Mouse (Mus musculus): ENCODE measurements at regions not wholly inside any gene's neighbourhood (a gene's known extent, or its start where the extent isn't known, plus 50 kb on each side); places are given as distances from the start of the nearest gene placed in this dataset.

- no peak for ATAC-seq (ENCODE audit: insufficient number of reproducible peaks, insufficient read depth, low FRiP score, low TSS enrichment, low read depth)
- Histone ChIP-seq H3K9me3 (no peaks in the 10 kb centered on the region), H3K9ac (replicated peaks) (no peak overlapping the region)
These were observed 211.3 kb downstream of the Ccdc91 start for GRCm38 (mm10) chr6:147686927-147687326.

GRCm38 (mm10) chr6:147698255-147698654, 222.6 kb downstream of the Ccdc91 start:
- WGBS: 94% methylated on average over 1 of the region's 1 CpGs

More at GRCm38 (mm10) chr6:147686927-147687326, 211.3 kb downstream of the Ccdc91 start:
- Histone ChIP-seq H3K4me2 (no peak overlapping the region), H3K27me3 (no peaks in the 10 kb centered on the region), H3K4me3 (replicated peaks) (no peak overlapping the region), H3K36me3 (no peaks in the 10 kb centered on the region), H3K27ac (no peak overlapping the region), H3K4me1 (replicated peaks) (peaks cover 2% of the 10 kb centered on the region)
- 77% methylated on average over 6 of the region's 6 CpGs for WGBS

GRCm38 (mm10) chr6:147699449-147699848, 223.8 kb downstream of the Ccdc91 start:
- 81% methylated on average over 3 of the region's 3 CpGs for WGBS
- no peak for ATAC-seq (ENCODE audit: insufficient number of reproducible peaks, insufficient read depth, low FRiP score, low TSS enrichment, low read depth)
- H3K9me3 ChIP-seq: no peaks in the 10 kb centered on the region
- H3K36me3 ChIP-seq: no peaks in the 10 kb centered on the region
- no peak overlapping the region for H3K27ac ChIP-seq
- H3K4me3 ChIP-seq (replicated peaks): no peak overlapping the region
- H3K4me2 ChIP-seq: no peak overlapping the region
- H3K4me1 ChIP-seq (replicated peaks): peaks cover 12% of the 10 kb centered on the region; the same call in 1 of the 2 replicates
- H3K27me3 ChIP-seq: no peaks in the 10 kb centered on the region
- no peak overlapping the region for H3K9ac ChIP-seq (replicated peaks)

More at GRCm38 (mm10) chr6:147698255-147698654, 222.6 kb downstream of the Ccdc91 start:
- H3K27me3 ChIP-seq: no peaks in the 10 kb centered on the region
- ATAC-seq (ENCODE audit: insufficient number of reproducible peaks, insufficient read depth, low FRiP score, low TSS enrichment, low read depth): no peak
- no peak overlapping the region for H3K4me3 ChIP-seq (replicated peaks)
- H3K4me1 ChIP-seq (replicated peaks): peaks cover 5% of the 10 kb centered on the region; the same call in 1 of the 2 replicates
- no peaks in the 10 kb centered on the region for H3K36me3 ChIP-seq
- no peaks in the 10 kb centered on the region for H3K9me3 ChIP-seq
- no peak overlapping the region for H3K4me2 ChIP-seq
- H3K9ac ChIP-seq (replicated peaks): no peak overlapping the region
- H3K27ac ChIP-seq: no peak overlapping the region

- ATAC-seq (ENCODE audit: insufficient number of reproducible peaks, insufficient read depth, low FRiP score, low TSS enrichment, low read depth): no peak
These were observed 225.0 kb downstream of the Ccdc91 start for GRCm38 (mm10) chr6:147700629-147701028.

GRCm38 (mm10) chr6:147701956-147702355, 226.3 kb downstream of the Ccdc91 start:
- Histone ChIP-seq H3K27me3 (no peaks in the 10 kb centered on the region), H3K9me3 (no peaks in the 10 kb centered on the region), H3K27ac (no peak overlapping the region), H3K4me1 (replicated peaks) (peaks cover 6% of the 10 kb centered on the region; the same call in 1 of the 2 replicates), H3K36me3 (no peaks in the 10 kb centered on the region), H3K4me3 (replicated peaks) (no peak overlapping the region), H3K9ac (replicated peaks) (no peak overlapping the region), H3K4me2 (no peak overlapping the region)
- ATAC-seq (ENCODE audit: insufficient number of reproducible peaks, insufficient read depth, low FRiP score, low TSS enrichment, low read depth): no peak
- 77% methylated on average over 5 of the region's 5 CpGs for WGBS

More at GRCm38 (mm10) chr6:147700629-147701028, 225.0 kb downstream of the Ccdc91 start:
- H3K36me3 ChIP-seq: no peaks in the 10 kb centered on the region
- H3K4me1 ChIP-seq (replicated peaks): peaks cover 6% of the 10 kb centered on the region; the same call in 1 of the 2 replicates
- H3K9ac ChIP-seq (replicated peaks): no peak overlapping the region
- no peak overlapping the region for H3K4me3 ChIP-seq (replicated peaks)
- no peaks in the 10 kb centered on the region for H3K27me3 ChIP-seq
- H3K4me2 ChIP-seq: no peak overlapping the region
- 73% methylated on average over 2 of the region's 2 CpGs for WGBS
- H3K27ac ChIP-seq: no peak overlapping the region
- no peaks in the 10 kb centered on the region for H3K9me3 ChIP-seq

- no peaks in the 10 kb centered on the region for H3K9me3 ChIP-seq
- H3K27me3 ChIP-seq: no peaks in the 10 kb centered on the region
- no peak overlapping the region for H3K9ac ChIP-seq (replicated peaks)
- H3K4me2 ChIP-seq: no peak overlapping the region
- no peak overlapping the region for H3K27ac ChIP-seq
- 89% methylated on average over 5 of the region's 5 CpGs for WGBS
- no peak for ATAC-seq (ENCODE audit: insufficient number of reproducible peaks, insufficient read depth, low FRiP score, low TSS enrichment, low read depth)
- no peaks in the 10 kb centered on the region for H3K36me3 ChIP-seq
- H3K4me3 ChIP-seq (replicated peaks): no peak overlapping the region
- H3K4me1 ChIP-seq (replicated peaks): peaks cover 6% of the 10 kb centered on the region; the same call in 1 of the 2 replicates
These were observed 228.7 kb downstream of the Ccdc91 start for GRCm38 (mm10) chr6:147704297-147704696.

- peaks cover 6% of the 10 kb centered on the region; the same call in 1 of the 2 replicates for H3K4me1 ChIP-seq (replicated peaks)
- WGBS: 67% methylated on average over 3 of the region's 3 CpGs
- no peak overlapping the region for H3K4me2 ChIP-seq
- H3K36me3 ChIP-seq: no peaks in the 10 kb centered on the region
- H3K9ac ChIP-seq (replicated peaks): no peak overlapping the region
- H3K27me3 ChIP-seq: no peaks in the 10 kb centered on the region
- H3K9me3 ChIP-seq: no peaks in the 10 kb centered on the region
- ATAC-seq (ENCODE audit: insufficient number of reproducible peaks, insufficient read depth, low FRiP score, low TSS enrichment, low read depth): no peak
- H3K4me3 ChIP-seq (replicated peaks): no peak overlapping the region
- no peak overlapping the region for H3K27ac ChIP-seq
These were observed 230.3 kb downstream of the Ccdc91 start for GRCm38 (mm10) chr6:147705936-147706335.

- Histone ChIP-seq H3K4me3 (replicated peaks) (no peak overlapping the region), H3K9ac (replicated peaks) (no peak overlapping the region), H3K36me3 (no peaks in the 10 kb centered on the region), H3K4me1 (replicated peaks) (peaks cover 6% of the 10 kb centered on the region; the same call in 1 of the 2 replicates), H3K27me3 (no peaks in the 10 kb centered on the region), H3K27ac (no peak overlapping the region), H3K4me2 (no peak overlapping the region), H3K9me3 (no peaks in the 10 kb centered on the region)
- ATAC-seq (ENCODE audit: insufficient number of reproducible peaks, insufficient read depth, low FRiP score, low TSS enrichment, low read depth): no peak
- WGBS: 87% methylated on average over 2 of the region's 2 CpGs
These were observed 231.1 kb downstream of the Ccdc91 start for GRCm38 (mm10) chr6:147706741-147707140.

- H3K9me3 ChIP-seq: no peaks in the 10 kb centered on the region
- no peaks in the 10 kb centered on the region for H3K27me3 ChIP-seq
- no peak overlapping the region for H3K4me3 ChIP-seq (replicated peaks)
- no peaks in the 10 kb centered on the region for H3K36me3 ChIP-seq
- peaks cover 30% of the 10 kb centered on the region for H3K4me1 ChIP-seq (replicated peaks)
- H3K9ac ChIP-seq (replicated peaks): no peak overlapping the region
- ATAC-seq (ENCODE audit: insufficient number of reproducible peaks, insufficient read depth, low FRiP score, low TSS enrichment, low read depth): no peak
- 23% methylated on average over 8 of the region's 8 CpGs for WGBS
- H3K27ac ChIP-seq: peak overlapping the region; percentile 4; the same call in 1 of the 2 replicates
- H3K4me2 ChIP-seq: peak overlapping the region; percentile 17; the same call in 1 of the 2 replicates
These were observed 242.6 kb downstream of the Ccdc91 start for GRCm38 (mm10) chr6:147718052-147718712.

GRCm38 (mm10) chr6:147718713-147719490, 243.3 kb downstream of the Ccdc91 start:
- no peaks in the 10 kb centered on the region for H3K9me3 ChIP-seq
- no peak overlapping the region for H3K9ac ChIP-seq (replicated peaks)
- H3K27me3 ChIP-seq: no peaks in the 10 kb centered on the region
- H3K4me1 ChIP-seq (replicated peaks): peaks cover 30% of the 10 kb centered on the region
- peak overlapping the region; percentile 4; the same call in 1 of the 2 replicates for H3K27ac ChIP-seq
- H3K36me3 ChIP-seq: no peaks in the 10 kb centered on the region
- H3K4me2 ChIP-seq: no peak overlapping the region
- WGBS: 78% methylated on average over 10 of the region's 10 CpGs
- ATAC-seq (ENCODE audit: insufficient number of reproducible peaks, insufficient read depth, low FRiP score, low TSS enrichment, low read depth): no peak
- H3K4me3 ChIP-seq (replicated peaks): no peak overlapping the region

- Histone ChIP-seq H3K4me1 (replicated peaks) (peaks cover 30% of the 10 kb centered on the region), H3K9ac (replicated peaks) (no peak overlapping the region), H3K27ac (no peak overlapping the region), H3K36me3 (no peaks in the 10 kb centered on the region), H3K9me3 (no peaks in the 10 kb centered on the region), H3K27me3 (no peaks in the 10 kb centered on the region), H3K4me3 (replicated peaks) (no peak overlapping the region), H3K4me2 (no peak overlapping the region)
- ATAC-seq (ENCODE audit: insufficient number of reproducible peaks, insufficient read depth, low FRiP score, low TSS enrichment, low read depth): no peak
- WGBS: 50% methylated on average over 8 of the region's 8 CpGs
These were observed 243.9 kb downstream of the Ccdc91 start for GRCm38 (mm10) chr6:147719539-147719938.

Data from limb, embryonic 12.5 days (tissue).